Mouse (Mus musculus): ENCODE data around the gene Lrrc30. TPM values are rescaled to one million over a fixed set of nuclear protein-coding genes. Genes with fewer than 3 reads are reported as not detected.
A peak's percentile ranks its signal among the peaks of the same experiment; 100 is the strongest.

Gene Lrrc30
- polyA plus RNA-seq, 1 experiment from 2014 or later = not detected

DNA sequence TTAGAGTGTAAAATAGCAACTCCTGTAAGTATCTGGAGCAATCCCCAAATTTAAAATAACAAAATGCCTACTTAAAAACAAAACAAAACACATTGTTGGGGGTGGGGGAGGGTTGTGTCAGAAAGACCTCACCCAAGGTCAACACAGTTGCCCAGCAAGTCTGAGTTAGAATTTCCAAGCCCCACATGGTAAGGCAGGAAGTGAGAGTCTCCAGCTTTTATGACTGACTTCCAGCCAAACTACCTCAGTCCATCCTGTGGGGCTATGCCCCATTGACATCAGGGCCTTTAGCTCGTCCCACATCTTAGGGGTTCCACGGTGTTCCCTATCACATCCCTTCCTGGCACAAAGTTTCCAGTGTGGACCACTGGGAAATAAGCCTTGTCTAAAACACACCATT lies 4.4 kb upstream of the Lrrc30 start:
- no peaks in the 10 kb centered on the region for H3K36me3 ChIP-seq (ENCODE audit: control insufficient read depth, insufficient read depth, low read length)
- H3K27me3 ChIP-seq (ENCODE audit: control insufficient read depth, insufficient read depth, low read length) = no peaks in the 10 kb centered on the region
- no peak overlapping the region for H3K4me3 ChIP-seq (ENCODE audit: low read depth, low read length)
- no peak overlapping the region for H3K27ac ChIP-seq (ENCODE audit: low read depth, low read length)
- no peaks in the 10 kb centered on the region for H3K4me1 ChIP-seq (ENCODE audit: control insufficient read depth, insufficient read depth, low read length)
- WGBS = 99% methylated on average over 2 of the region's 2 CpGs
- ATAC-seq (ENCODE audit: low FRiP score) (no peak), DNase-seq (ENCODE audit: low spot score, missing footprints) (peak; percentile 75)
- H3K9me3 ChIP-seq (ENCODE audit: control insufficient read depth, low read length) = no peaks in the 10 kb centered on the region
- H3K4me2 ChIP-seq = no peak overlapping the region
- no peak overlapping the region for H3K9ac ChIP-seq (ENCODE audit: low read length)

DNA sequence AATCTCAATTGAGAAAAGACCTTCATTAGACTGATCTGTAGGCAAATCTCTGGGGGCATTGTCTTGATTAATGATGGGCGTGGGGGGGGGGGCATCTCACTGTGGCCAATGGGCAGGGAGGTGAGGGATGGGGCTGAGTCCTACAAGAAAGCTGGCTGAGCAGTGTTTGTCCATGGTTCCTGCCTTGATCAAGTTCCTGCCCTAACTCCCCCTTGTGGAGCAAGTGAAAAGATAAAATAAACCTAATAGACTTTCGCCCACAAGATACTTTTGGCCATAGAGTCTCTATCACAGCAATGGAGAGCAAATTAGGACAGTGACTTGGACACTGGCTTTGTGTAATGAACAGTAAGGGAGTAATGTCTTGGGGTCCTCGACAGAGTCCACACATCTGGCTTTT lies 3.8 kb upstream of the Lrrc30 start:
- DNase-seq (ENCODE audit: low spot score, missing footprints) (peak; percentile 44), ATAC-seq (ENCODE audit: low FRiP score) (no peak)
- H3K9me3 ChIP-seq (ENCODE audit: control insufficient read depth, low read length) = no peaks in the 10 kb centered on the region
- no peaks in the 10 kb centered on the region for H3K27me3 ChIP-seq (ENCODE audit: control insufficient read depth, insufficient read depth, low read length)
- no peak overlapping the region for H3K4me3 ChIP-seq (ENCODE audit: low read depth, low read length)
- no peak overlapping the region for H3K9ac ChIP-seq (ENCODE audit: low read length)
- no peaks in the 10 kb centered on the region for H3K4me1 ChIP-seq (ENCODE audit: control insufficient read depth, insufficient read depth, low read length)
- no peak overlapping the region for H3K4me2 ChIP-seq
- H3K27ac ChIP-seq (ENCODE audit: low read depth, low read length) = no peak overlapping the region
- no peaks in the 10 kb centered on the region for H3K36me3 ChIP-seq (ENCODE audit: control insufficient read depth, insufficient read depth, low read length)
- WGBS = 71% methylated on average over 3 of the region's 3 CpGs

DNA sequence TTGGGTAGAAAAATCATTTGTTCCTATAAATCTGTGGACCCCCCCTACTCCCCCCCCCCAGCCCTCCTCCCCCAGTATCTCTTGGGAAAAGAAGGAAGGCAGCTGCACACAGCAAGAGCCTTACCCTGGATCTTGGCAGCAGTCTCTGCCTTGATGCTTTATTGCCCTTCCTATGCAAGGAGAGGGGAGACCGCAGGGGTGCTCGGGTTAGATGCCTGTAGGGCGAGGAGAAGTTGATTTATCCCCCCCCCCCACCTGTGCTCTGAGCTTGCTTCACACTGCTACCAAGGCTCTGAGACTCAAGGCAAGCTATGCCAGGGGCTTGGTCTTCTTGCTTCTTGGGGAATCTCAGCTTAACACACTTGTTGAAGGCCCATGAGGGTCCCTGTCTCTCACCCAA lies 2.8 kb downstream of the Lrrc30 start:
- no peak overlapping the region for H3K27ac ChIP-seq (ENCODE audit: low read depth, low read length)
- no peaks in the 10 kb centered on the region for H3K36me3 ChIP-seq (ENCODE audit: control insufficient read depth, insufficient read depth, low read length)
- no peaks in the 10 kb centered on the region for H3K9me3 ChIP-seq (ENCODE audit: control insufficient read depth, low read length)
- H3K9ac ChIP-seq (ENCODE audit: low read length) = no peak overlapping the region
- no peaks in the 10 kb centered on the region for H3K27me3 ChIP-seq (ENCODE audit: control insufficient read depth, insufficient read depth, low read length)
- WGBS = 58% methylated on average over 3 of the region's 3 CpGs
- ATAC-seq (ENCODE audit: low FRiP score) (no peak), DNase-seq (ENCODE audit: low spot score, missing footprints) (peak; percentile 62)
- H3K4me2 ChIP-seq = no peak overlapping the region
- no peak overlapping the region for H3K4me3 ChIP-seq (ENCODE audit: low read depth, low read length)
- H3K4me1 ChIP-seq (ENCODE audit: control insufficient read depth, insufficient read depth, low read length) = no peaks in the 10 kb centered on the region; the same call in 1 of the 2 replicates

DNA sequence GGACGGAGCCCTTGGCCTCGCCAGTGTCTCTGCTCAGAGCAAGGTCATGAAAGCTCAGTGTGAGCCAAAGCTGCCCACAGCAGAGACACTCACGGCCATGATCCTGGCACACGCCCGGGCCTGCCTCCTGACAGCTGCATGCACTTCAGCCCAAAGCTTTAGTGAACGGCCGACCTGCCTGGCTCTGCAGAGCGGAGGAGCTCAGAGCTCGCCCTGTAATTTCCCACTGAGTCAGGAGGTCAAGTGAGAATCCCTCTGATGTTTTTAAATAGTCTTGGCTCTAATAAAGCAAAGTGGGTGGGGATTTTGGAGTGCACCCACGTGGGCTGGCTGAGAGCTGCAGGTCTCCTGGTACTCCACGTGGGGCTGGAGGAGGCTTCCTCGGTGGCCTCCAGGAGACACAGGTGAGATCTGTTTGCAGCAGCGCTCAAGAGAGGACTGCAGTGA lies 3.3 kb downstream of the Lrrc30 start:
- 56% methylated on average over 13 of the region's 13 CpGs for WGBS
- H3K27ac ChIP-seq (ENCODE audit: low read depth, low read length) = no peak overlapping the region

DNA sequence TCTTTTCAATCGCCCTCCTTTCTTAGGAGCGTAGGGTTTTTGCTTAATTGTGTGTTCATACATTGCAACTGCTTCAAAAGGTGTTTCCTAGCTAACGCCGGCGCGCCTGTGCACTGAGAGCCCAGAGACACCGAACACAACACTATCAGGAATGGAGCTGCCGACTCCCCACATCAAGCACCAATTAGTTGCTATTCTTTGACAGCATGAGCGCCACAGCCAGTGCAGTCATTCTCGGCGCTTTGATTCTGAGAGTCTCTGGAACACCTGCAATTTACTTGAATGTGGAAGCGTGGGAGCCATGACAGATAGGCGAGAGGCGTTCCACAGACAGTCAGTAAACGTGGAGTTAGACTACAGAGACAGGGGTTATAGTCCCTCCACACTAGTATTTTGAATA lies 4.0 kb downstream of the Lrrc30 start:
- ATAC-seq (ENCODE audit: low FRiP score) = no peak
- DNase-seq (ENCODE audit: low spot score, missing footprints) = peak; percentile 26
- Histone ChIP-seq H3K4me2 (no peak overlapping the region), H3K9me3 (ENCODE audit: control insufficient read depth, low read length) (no peaks in the 10 kb centered on the region), H3K27me3 (ENCODE audit: control insufficient read depth, insufficient read depth, low read length) (no peaks in the 10 kb centered on the region), H3K4me1 (ENCODE audit: control insufficient read depth, insufficient read depth, low read length) (no peaks in the 10 kb centered on the region; the same call in 1 of the 2 replicates), H3K36me3 (ENCODE audit: control insufficient read depth, insufficient read depth, low read length) (no peaks in the 10 kb centered on the region), H3K9ac (ENCODE audit: low read length) (no peak overlapping the region), H3K27ac (ENCODE audit: low read depth, low read length) (no peak overlapping the region), H3K4me3 (ENCODE audit: low read depth, low read length) (no peak overlapping the region)
- 92% methylated on average over 15 of the region's 15 CpGs for WGBS

More for the DNA sequence above, 3.3 kb downstream of the Lrrc30 start:
- Histone ChIP-seq H3K9me3 (ENCODE audit: control insufficient read depth, low read length) (no peaks in the 10 kb centered on the region), H3K27me3 (ENCODE audit: control insufficient read depth, insufficient read depth, low read length) (no peaks in the 10 kb centered on the region), H3K4me2 (no peak overlapping the region), H3K9ac (ENCODE audit: low read length) (no peak overlapping the region), H3K4me3 (ENCODE audit: low read depth, low read length) (no peak overlapping the region), H3K36me3 (ENCODE audit: control insufficient read depth, insufficient read depth, low read length) (no peaks in the 10 kb centered on the region), H3K4me1 (ENCODE audit: control insufficient read depth, insufficient read depth, low read length) (no peaks in the 10 kb centered on the region; the same call in 1 of the 2 replicates)
- ATAC-seq (ENCODE audit: low FRiP score) = no peak
- DNase-seq (ENCODE audit: low spot score, missing footprints) = peak; percentile 82

DNA sequence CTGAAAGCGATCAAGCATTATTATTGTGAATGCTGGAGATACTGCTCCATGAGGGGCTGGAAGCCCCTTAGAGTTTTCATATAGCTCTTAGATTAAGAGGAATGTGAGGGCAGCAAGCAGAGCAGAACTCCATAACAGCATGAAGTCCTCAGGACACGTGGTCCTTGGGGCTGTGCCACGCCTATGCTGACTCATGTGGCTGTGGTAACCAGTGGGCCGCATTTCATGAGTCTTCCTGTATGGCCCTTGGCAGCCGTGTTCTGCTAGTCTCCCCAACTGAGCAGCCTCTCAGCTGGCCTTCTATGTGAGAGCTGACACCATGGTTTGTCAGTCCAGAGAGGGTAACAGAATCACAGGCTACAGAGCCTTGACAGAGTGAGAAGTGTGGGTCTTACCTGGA lies 7.1 kb downstream of the Lrrc30 start:
- ATAC-seq (ENCODE audit: low FRiP score) (no peak), DNase-seq (ENCODE audit: low spot score, missing footprints) (no peak)
- Histone ChIP-seq H3K4me1 (ENCODE audit: control insufficient read depth, insufficient read depth, low read length) (no peaks in the 10 kb centered on the region; the same call in 1 of the 2 replicates), H3K4me2 (no peak overlapping the region), H3K36me3 (ENCODE audit: control insufficient read depth, insufficient read depth, low read length) (no peaks in the 10 kb centered on the region), H3K4me3 (ENCODE audit: low read depth, low read length) (no peak overlapping the region), H3K27ac (ENCODE audit: low read depth, low read length) (no peak overlapping the region), H3K9ac (ENCODE audit: low read length) (no peak overlapping the region), H3K9me3 (ENCODE audit: control insufficient read depth, low read length) (no peaks in the 10 kb centered on the region), H3K27me3 (ENCODE audit: control insufficient read depth, insufficient read depth, low read length) (no peaks in the 10 kb centered on the region)
- WGBS = 83% methylated on average over 5 of the region's 5 CpGs

DNA sequence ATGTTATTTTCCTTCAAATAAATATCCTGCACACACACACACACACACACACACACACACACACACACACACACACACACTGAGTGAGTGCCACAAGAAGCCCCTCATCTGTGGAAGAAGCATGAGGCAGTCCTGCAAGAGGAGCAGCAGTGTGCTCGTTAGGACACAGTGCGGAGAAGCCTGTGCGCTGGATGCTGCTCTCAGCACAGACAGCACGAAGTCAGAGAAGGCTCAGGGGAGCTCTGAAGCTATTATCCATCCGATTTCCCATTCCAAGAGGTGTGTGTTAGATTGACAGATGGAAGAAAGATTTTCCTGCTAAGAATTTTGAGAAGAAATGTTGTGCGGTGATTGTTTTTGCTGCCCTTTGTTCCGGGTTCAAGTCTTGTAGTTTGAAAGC lies 13.5 kb downstream of the Lrrc30 start:
- no peak overlapping the region for H3K4me2 ChIP-seq
- H3K9me3 ChIP-seq (ENCODE audit: control insufficient read depth, low read length) = no peaks in the 10 kb centered on the region
- no peak for DNase-seq (ENCODE audit: low spot score, missing footprints)
- ATAC-seq (ENCODE audit: low FRiP score) = no peak
- 75% methylated on average over 7 of the region's 7 CpGs for WGBS
- H3K9ac ChIP-seq (ENCODE audit: low read length) = no peak overlapping the region
- H3K4me1 ChIP-seq (ENCODE audit: control insufficient read depth, insufficient read depth, low read length) = no peaks in the 10 kb centered on the region
- no peak overlapping the region for H3K27ac ChIP-seq (ENCODE audit: low read depth, low read length)
- H3K4me3 ChIP-seq (ENCODE audit: low read depth, low read length) = no peak overlapping the region
- H3K36me3 ChIP-seq (ENCODE audit: control insufficient read depth, insufficient read depth, low read length) = no peaks in the 10 kb centered on the region
- no peaks in the 10 kb centered on the region for H3K27me3 ChIP-seq (ENCODE audit: control insufficient read depth, insufficient read depth, low read length)

DNA sequence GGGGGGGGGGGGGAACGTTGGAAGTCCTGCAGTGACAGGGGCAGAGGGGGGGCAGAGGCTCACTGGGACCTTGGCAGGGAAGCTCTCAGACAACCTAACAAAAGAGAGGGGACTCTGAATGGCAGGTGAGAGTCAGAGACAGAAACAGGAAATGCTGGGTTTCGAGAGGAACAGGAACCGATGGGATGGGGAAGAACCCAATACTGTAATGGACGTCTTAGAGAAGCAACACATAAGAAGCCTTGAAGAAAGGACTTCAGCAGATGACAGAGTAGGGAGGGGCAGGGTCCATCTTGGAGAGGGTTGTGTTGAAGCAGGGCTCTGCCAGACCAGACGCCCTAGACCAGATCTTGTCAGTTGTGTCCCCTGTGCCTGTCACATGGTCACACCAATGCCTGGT lies 18.1 kb downstream of the Lrrc30 start:
- H3K4me3 ChIP-seq (ENCODE audit: low read depth, low read length) = no peak overlapping the region
- no peaks in the 10 kb centered on the region for H3K4me1 ChIP-seq (ENCODE audit: control insufficient read depth, insufficient read depth, low read length)
- H3K9me3 ChIP-seq (ENCODE audit: control insufficient read depth, low read length) = no peaks in the 10 kb centered on the region
- H3K9ac ChIP-seq (ENCODE audit: low read length) = no peak overlapping the region
- no peak for DNase-seq (ENCODE audit: low spot score, missing footprints)
- H3K36me3 ChIP-seq (ENCODE audit: control insufficient read depth, insufficient read depth, low read length) = no peaks in the 10 kb centered on the region
- no peak overlapping the region for H3K27ac ChIP-seq (ENCODE audit: low read depth, low read length)
- H3K27me3 ChIP-seq (ENCODE audit: control insufficient read depth, insufficient read depth, low read length) = no peaks in the 10 kb centered on the region
- no peak for ATAC-seq (ENCODE audit: low FRiP score)
- 81% methylated on average over 5 of the region's 5 CpGs for WGBS
- no peak overlapping the region for H3K4me2 ChIP-seq

DNA sequence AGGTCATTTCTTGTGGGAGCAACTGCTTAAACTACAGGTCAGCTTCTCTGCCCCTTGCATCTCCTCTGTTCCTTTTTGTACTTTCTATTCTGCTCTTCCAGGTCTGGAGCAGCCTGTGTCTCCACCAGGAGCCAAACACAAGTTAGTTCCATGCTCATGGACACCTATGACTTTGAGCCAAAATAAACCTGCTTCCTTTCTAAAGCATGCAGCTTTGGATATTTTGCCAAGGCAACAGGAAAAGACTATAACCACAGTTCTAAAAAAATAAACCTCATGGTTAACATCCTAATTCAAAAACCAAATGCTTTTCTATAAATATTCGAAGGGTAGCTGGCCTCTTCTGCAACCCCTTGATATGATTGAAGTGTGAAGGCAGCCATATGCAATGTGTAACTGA lies 19.9 kb downstream of the Lrrc30 start:
- Histone ChIP-seq H3K36me3 (ENCODE audit: control insufficient read depth, insufficient read depth, low read length) (no peaks in the 10 kb centered on the region), H3K4me1 (ENCODE audit: control insufficient read depth, insufficient read depth, low read length) (no peaks in the 10 kb centered on the region), H3K9me3 (ENCODE audit: control insufficient read depth, low read length) (no peaks in the 10 kb centered on the region), H3K27ac (ENCODE audit: low read depth, low read length) (no peak overlapping the region), H3K4me3 (ENCODE audit: low read depth, low read length) (no peak overlapping the region), H3K9ac (ENCODE audit: low read length) (no peak overlapping the region), H3K27me3 (ENCODE audit: control insufficient read depth, insufficient read depth, low read length) (no peaks in the 10 kb centered on the region), H3K4me2 (no peak overlapping the region)
- WGBS = 80% methylated on average over 1 of the region's 1 CpGs
- DNase-seq (ENCODE audit: low spot score, missing footprints) (no peak), ATAC-seq (ENCODE audit: low FRiP score) (no peak)

DNA sequence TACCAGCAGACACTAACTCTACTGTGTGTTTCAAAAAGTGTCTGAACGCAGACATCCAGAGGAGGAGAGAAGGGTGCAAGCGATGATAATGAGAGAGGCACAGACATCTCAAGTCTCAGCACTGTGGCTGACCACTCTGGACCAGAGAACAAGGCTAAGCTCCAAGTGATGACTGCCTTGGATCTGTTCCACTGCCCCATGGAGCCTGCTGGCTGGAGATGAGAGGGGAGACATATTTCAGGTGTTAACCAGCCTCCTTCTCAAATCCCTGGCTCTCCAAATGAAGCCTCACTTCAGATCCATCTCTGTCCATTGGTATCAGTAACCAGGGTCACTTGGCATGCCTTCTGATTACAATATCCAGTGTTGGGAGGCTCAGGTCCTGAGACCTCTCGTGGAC lies 20.4 kb downstream of the Lrrc30 start:
- Histone ChIP-seq H3K4me3 (ENCODE audit: low read depth, low read length) (no peak overlapping the region), H3K9ac (ENCODE audit: low read length) (no peak overlapping the region), H3K4me2 (no peak overlapping the region), H3K36me3 (ENCODE audit: control insufficient read depth, insufficient read depth, low read length) (no peaks in the 10 kb centered on the region), H3K27me3 (ENCODE audit: control insufficient read depth, insufficient read depth, low read length) (no peaks in the 10 kb centered on the region), H3K4me1 (ENCODE audit: control insufficient read depth, insufficient read depth, low read length) (no peaks in the 10 kb centered on the region), H3K27ac (ENCODE audit: low read depth, low read length) (no peak overlapping the region), H3K9me3 (ENCODE audit: control insufficient read depth, low read length) (no peaks in the 10 kb centered on the region)
- WGBS = 89% methylated on average over 3 of the region's 3 CpGs
- ATAC-seq (ENCODE audit: low FRiP score) = no peak
- no peak for DNase-seq (ENCODE audit: low spot score, missing footprints)

Data from midbrain, embryonic 11.5 days (tissue).